Mouse (Mus musculus): ENCODE measurements at regions not wholly inside any gene's neighbourhood (a gene's known extent, or its start where the extent isn't known, plus 50 kb on each side); places are given as distances from the start of the nearest gene placed in this dataset.

DNA sequence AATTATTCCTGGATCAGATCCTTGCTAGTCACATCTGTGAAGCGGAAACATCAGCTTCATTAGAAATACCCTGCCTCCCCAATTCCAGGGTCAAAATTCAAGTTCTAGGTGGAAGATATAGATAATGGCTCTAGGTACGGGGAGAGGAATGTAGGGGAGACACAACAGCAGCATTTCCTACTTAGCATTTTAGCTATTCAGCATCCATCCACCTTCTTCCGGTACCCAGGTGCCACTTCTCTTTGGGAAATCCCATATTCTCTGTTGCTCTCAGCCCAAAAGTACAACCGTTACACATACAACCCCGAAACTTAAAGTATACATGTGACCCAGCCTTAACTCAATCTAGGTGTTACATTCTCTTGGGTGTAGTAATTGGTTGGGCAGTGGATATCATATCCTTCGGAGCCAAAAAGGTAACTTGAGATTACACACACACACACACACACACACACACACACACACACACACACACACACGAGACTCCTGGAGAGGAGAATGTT lies 112.9 kb downstream of the Zfp36l1 start:
- TF ChIP-seq ZNF384 (IDR thresholded peaks at IDR 0.05; ENCODE audit: low read depth, low read length) (no peak), HCFC1 (IDR thresholded peaks at IDR 0.05; ENCODE audit: borderline replicate concordance, insufficient read depth, low read length) (no peak), MAFK (IDR thresholded peaks at IDR 0.05; ENCODE audit: insufficient read depth, low read depth, low read length) (no peak), CHD2 (IDR thresholded peaks at IDR 0.05; ENCODE audit: low read depth, low read length) (no peak), ZC3H11A (IDR thresholded peaks at IDR 0.05; ENCODE audit: borderline replicate concordance, low read depth, low read length) (no peak)

All from ES-E14 (cell line).